Mouse (Mus musculus) duodenum, adult 2 months (tissue): Measurements from ENCODE around the gene Gm10772. TPM values are rescaled to one million over a fixed set of nuclear protein-coding genes. Genes with fewer than 3 reads are reported as not detected.

Source experiments
- polyA plus RNA-seq: library from polyadenylated mRNA; depleted of rRNA; stranded (reverse); fragments of >200 nt; gene quantifications from 2 replicates; pipeline ENCODE4 v1.2.3, GENCODE M21; 2012; ENCODE audit warnings: low replicate concordance; rRNA removed

Gene Gm10772
- polyA plus RNA-seq, result not detected in 2 replicates

DNA sequence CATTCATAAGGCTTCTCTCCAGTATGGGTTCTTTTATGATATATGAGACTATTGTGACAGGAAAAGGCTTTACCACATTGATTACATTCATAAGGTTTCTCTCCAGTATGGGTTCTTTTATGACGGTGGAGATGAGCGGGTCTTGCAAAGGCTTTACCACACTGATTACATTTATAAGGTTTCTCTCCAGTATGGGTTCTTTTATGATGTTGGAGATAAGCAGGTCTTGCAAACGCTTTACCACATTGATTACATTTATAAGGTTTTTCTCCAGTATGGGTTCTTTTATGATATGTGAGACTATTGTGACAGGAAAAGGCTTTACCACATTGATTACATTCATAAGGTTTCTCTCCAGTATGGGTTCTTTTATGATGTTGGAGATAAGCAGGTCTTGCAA, at the start of gene Gm10772:
Gene Gm10772 (minus strand): TSS at position 101 of the 400 bp plus-strand sequence.

Other genes starting within 250 kb of the Gm10772 start
- not detected in 2 replicates for gene Gm10324, start 108.0 kb downstream of the Gm10772 start, polyA plus RNA-seq
- not detected in 2 replicates for gene 2410141K09Rik, start 213.5 kb upstream of the Gm10772 start, polyA plus RNA-seq